Mouse (Mus musculus): ENCODE measurements around the gene Fes. TPM values are rescaled to one million over a fixed set of nuclear protein-coding genes. Genes with fewer than 3 reads are reported as not detected.

Fes gene
- polyA plus RNA-seq, 1 experiment from 2014 or later = 3.7 TPM

DNA sequence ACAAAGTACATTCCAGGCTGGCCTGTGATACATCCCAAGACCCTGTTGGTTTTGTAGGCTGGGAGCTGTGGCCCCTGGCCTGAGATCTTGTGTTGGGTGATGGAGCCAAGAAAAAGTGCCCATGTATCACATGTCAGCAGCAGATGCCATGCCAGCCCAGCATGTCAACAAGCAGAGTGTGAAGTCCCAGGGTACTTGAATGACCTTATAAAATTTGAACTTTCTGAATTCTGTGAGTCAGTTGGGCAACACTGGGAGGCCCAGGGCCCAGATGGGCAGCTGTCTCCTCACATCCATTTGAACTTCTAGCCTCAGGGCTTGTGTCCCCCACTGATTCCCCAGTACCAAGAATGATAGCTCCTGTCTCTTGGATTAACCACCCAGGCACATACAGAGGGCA lies 29.9 kb upstream of the Fes start:
- no peak overlapping the region for H3K9ac ChIP-seq
- no peak overlapping the region for H3K27ac ChIP-seq (replicated peaks)
- H3K9me3 ChIP-seq = no peaks in the 10 kb centered on the region
- no peaks in the 10 kb centered on the region for H3K36me3 ChIP-seq
- H3K4me2 ChIP-seq = no peak overlapping the region
- no peaks in the 10 kb centered on the region for H3K27me3 ChIP-seq
- H3K4me1 ChIP-seq (replicated peaks) = no peaks in the 10 kb centered on the region
- ATAC-seq (ENCODE audit: low FRiP score, low read depth) = no peak
- H3K4me3 ChIP-seq = no peak overlapping the region

- no peak for ATAC-seq (ENCODE audit: low FRiP score, low read depth)
- Histone ChIP-seq H3K4me1 (replicated peaks) (no peaks in the 10 kb centered on the region), H3K4me2 (no peak overlapping the region), H3K9me3 (no peaks in the 10 kb centered on the region), H3K4me3 (no peak overlapping the region), H3K36me3 (no peaks in the 10 kb centered on the region), H3K27me3 (no peaks in the 10 kb centered on the region), H3K27ac (replicated peaks) (no peak overlapping the region), H3K9ac (no peak overlapping the region)
- WGBS = 91% methylated on average over 7 of the region's 7 CpGs
Observed at GRCm38 (mm10) chr7:80416969-80417368, 29.2 kb upstream of the Fes start.

DNA sequence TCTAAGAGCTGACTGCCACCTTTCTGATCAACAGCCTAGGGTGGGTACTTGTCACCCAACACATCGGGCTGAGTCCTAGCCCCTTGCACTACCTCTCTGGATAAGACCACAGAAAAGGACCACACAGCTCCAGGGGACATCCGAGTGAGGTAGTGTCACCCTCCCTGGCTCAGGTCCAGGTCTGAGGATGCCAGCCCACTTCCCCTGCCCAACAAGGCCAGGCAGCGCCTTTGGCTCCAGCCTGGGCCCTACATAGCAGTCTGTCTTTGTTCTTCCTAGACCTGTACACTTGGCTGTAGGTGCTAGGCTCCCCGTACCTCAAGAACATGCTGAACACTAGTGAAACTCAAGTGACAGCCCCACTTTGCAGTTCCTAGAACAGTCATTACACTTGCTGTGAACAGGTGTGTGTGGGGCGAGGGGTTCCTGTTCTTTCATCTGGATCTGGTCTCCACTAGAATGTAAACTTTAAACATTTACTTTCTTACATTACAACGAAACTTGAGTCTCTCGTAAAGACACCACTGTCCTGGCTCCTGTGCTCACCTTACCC lies 26.6 kb upstream of the Fes start:
- no peaks in the 10 kb centered on the region for H3K4me1 ChIP-seq (replicated peaks)
- no peaks in the 10 kb centered on the region for H3K36me3 ChIP-seq
- H3K9me3 ChIP-seq = no peaks in the 10 kb centered on the region
- no peak overlapping the region for H3K4me3 ChIP-seq
- no peak overlapping the region for H3K27ac ChIP-seq (replicated peaks)
- no peak overlapping the region for H3K9ac ChIP-seq
- 88% methylated on average over 7 of the region's 7 CpGs for WGBS
- no peak for ATAC-seq (ENCODE audit: low FRiP score, low read depth)
- H3K27me3 ChIP-seq = no peaks in the 10 kb centered on the region
- H3K4me2 ChIP-seq = no peak overlapping the region

- no peaks in the 10 kb centered on the region for H3K4me1 ChIP-seq (replicated peaks)
- H3K4me2 ChIP-seq = no peak overlapping the region
- no peak overlapping the region for H3K4me3 ChIP-seq
- H3K9me3 ChIP-seq = no peaks in the 10 kb centered on the region
- H3K27me3 ChIP-seq = no peaks in the 10 kb centered on the region
- no peak overlapping the region for H3K27ac ChIP-seq (replicated peaks)
- no peak overlapping the region for H3K9ac ChIP-seq
- peak; percentile 54; the same call in 1 of the 2 replicates for ATAC-seq (ENCODE audit: low FRiP score, low read depth)
- 78% methylated on average over 9 of the region's 9 CpGs for WGBS
- no peaks in the 10 kb centered on the region for H3K36me3 ChIP-seq
Observed at GRCm38 (mm10) chr7:80413512-80414302, 26.0 kb upstream of the Fes start.

- 71% methylated on average over 5 of the region's 5 CpGs for WGBS
Observed at GRCm38 (mm10) chr7:80412781-80413180, 25.0 kb upstream of the Fes start.

DNA sequence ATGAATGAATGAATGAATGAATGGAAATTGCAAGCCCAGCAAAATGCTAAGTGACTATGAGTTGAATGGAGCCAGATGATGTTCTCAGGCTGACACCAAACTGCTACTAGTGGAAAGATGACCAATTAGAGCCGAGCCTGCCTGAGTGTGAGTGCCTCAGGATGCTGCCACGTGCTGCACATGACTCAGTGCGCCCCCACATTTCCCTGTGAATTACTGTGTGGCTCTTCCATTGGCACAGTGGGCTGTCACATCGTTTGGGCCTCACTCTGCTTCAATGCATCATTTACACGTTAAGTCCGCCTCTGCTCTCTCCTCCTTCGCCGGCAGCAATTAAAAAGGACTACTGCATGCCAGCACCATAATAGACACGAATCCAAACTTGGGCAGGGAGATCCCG lies 24.5 kb upstream of the Fes start:
- no peaks in the 10 kb centered on the region for H3K27me3 ChIP-seq
- no peak overlapping the region for H3K4me2 ChIP-seq
- WGBS = 60% methylated on average over 10 of the region's 10 CpGs
- no peak overlapping the region for H3K9ac ChIP-seq
- no peak for ATAC-seq (ENCODE audit: low FRiP score, low read depth)
- no peaks in the 10 kb centered on the region for H3K9me3 ChIP-seq
- H3K27ac ChIP-seq (replicated peaks) = no peak overlapping the region
- no peaks in the 10 kb centered on the region for H3K4me1 ChIP-seq (replicated peaks)
- no peaks in the 10 kb centered on the region for H3K36me3 ChIP-seq
- H3K4me3 ChIP-seq = no peak overlapping the region

More at GRCm38 (mm10) chr7:80412781-80413180, 25.0 kb upstream of the Fes start:
- Histone ChIP-seq H3K27ac (replicated peaks) (no peak overlapping the region), H3K4me3 (no peak overlapping the region), H3K27me3 (no peaks in the 10 kb centered on the region), H3K4me1 (replicated peaks) (no peaks in the 10 kb centered on the region), H3K9me3 (no peaks in the 10 kb centered on the region), H3K4me2 (no peak overlapping the region), H3K9ac (no peak overlapping the region), H3K36me3 (no peaks in the 10 kb centered on the region)
- ATAC-seq (ENCODE audit: low FRiP score, low read depth) = no peak

DNA sequence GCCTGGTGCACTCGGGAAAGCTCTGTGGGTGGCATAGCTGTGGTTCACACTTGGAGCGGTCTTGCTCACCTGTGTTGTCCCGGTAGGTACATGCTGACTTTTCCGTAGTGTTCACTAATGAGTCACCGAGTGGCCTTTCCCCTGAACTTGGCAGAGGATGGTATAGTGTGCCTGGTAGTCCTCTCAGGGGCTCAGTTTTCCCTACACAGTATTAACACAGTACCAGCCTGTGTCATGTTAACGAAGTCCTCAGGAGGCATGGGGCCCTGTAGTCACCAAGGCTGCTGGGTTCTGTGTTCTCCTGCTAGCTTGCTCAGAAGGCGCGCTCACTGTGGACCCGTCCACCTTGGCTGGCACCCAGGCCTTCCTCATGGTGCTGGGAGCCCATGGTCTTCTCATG lies 22.6 kb upstream of the Fes start:
- H3K36me3 ChIP-seq = no peaks in the 10 kb centered on the region
- H3K4me3 ChIP-seq = no peak overlapping the region
- H3K4me1 ChIP-seq (replicated peaks) = no peaks in the 10 kb centered on the region
- no peaks in the 10 kb centered on the region for H3K27me3 ChIP-seq
- 77% methylated on average over 9 of the region's 9 CpGs for WGBS
- H3K27ac ChIP-seq (replicated peaks) = no peak overlapping the region
- H3K9me3 ChIP-seq = no peaks in the 10 kb centered on the region
- H3K9ac ChIP-seq = no peak overlapping the region
- no peak overlapping the region for H3K4me2 ChIP-seq
- ATAC-seq (ENCODE audit: low FRiP score, low read depth) = no peak

- Histone ChIP-seq H3K4me1 (replicated peaks) (peaks cover 9% of the 10 kb centered on the region), H3K4me2 (no peak overlapping the region), H3K9ac (no peak overlapping the region), H3K36me3 (no peaks in the 10 kb centered on the region), H3K27ac (replicated peaks) (no peak overlapping the region), H3K9me3 (no peaks in the 10 kb centered on the region), H3K4me3 (no peak overlapping the region), H3K27me3 (no peaks in the 10 kb centered on the region)
- no peak for ATAC-seq (ENCODE audit: low FRiP score, low read depth)
- whole genome bisulfite sequencing = 82% methylated on average over 9 of the region's 9 CpGs
Observed at GRCm38 (mm10) chr7:80407712-80408111, 20.0 kb upstream of the Fes start.

DNA sequence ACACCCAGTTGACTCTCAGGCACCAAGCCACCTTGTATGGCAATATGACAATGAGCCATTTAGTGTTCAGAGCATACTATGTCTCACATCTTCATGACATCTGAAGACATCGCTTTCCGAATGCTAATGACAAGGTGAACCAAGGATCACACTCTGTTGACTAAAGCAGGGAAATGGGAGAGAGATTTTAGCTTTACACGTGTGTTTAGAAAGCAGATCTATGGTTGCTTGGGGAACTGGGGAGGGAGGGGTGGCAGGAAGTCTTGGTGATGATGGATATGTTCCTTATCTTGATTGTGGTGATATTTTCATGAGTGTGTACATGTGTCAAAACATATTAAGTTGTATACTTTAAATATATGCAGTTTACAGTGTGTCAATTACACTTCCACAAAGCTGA lies 18.4 kb upstream of the Fes start:
- Histone ChIP-seq H3K9ac (no peak overlapping the region), H3K4me2 (no peak overlapping the region), H3K9me3 (no peaks in the 10 kb centered on the region), H3K27ac (replicated peaks) (no peak overlapping the region), H3K36me3 (no peaks in the 10 kb centered on the region), H3K27me3 (no peaks in the 10 kb centered on the region), H3K4me3 (no peak overlapping the region), H3K4me1 (replicated peaks) (peaks cover 16% of the 10 kb centered on the region)
- no peak for ATAC-seq (ENCODE audit: low FRiP score, low read depth)
- 89% methylated on average over 3 of the region's 3 CpGs for WGBS

- Histone ChIP-seq H3K4me2 (no peak within 1 kb of the TSS), H3K4me1 (replicated peaks) (peaks cover 26% of the 10 kb centered on the region), H3K36me3 (no peaks in the 10 kb centered on the region), H3K9ac (no peak within 1 kb of the TSS), H3K27ac (replicated peaks) (no peak within 1 kb of the TSS), H3K9me3 (no peaks in the 10 kb centered on the region), H3K4me3 (no peak within 1 kb of the TSS), H3K27me3 (no peaks in the 10 kb centered on the region)
- no peak for ATAC-seq (ENCODE audit: low FRiP score, low read depth)
- WGBS = 79% methylated on average over 9 of the region's 9 CpGs
Observed at GRCm38 (mm10) chr7:80405188-80405695, 17.5 kb upstream of the Fes start, which contains the start of gene Furin. Gene Furin (minus strand): TSS chr7:80405436.

- H3K27me3 ChIP-seq = no peaks in the 10 kb centered on the region
- no peak overlapping the region for H3K27ac ChIP-seq (replicated peaks)
- no peak for ATAC-seq (ENCODE audit: low FRiP score, low read depth)
- no peaks in the 10 kb centered on the region for H3K36me3 ChIP-seq
- no peak overlapping the region for H3K4me3 ChIP-seq
- H3K4me1 ChIP-seq (replicated peaks) = peaks cover 33% of the 10 kb centered on the region
- no peaks in the 10 kb centered on the region for H3K9me3 ChIP-seq
- no peak overlapping the region for H3K4me2 ChIP-seq
- WGBS = 69% methylated on average over 7 of the region's 7 CpGs
- H3K9ac ChIP-seq = no peak overlapping the region
Observed at GRCm38 (mm10) chr7:80404101-80404894, 16.6 kb upstream of the Fes start.

DNA sequence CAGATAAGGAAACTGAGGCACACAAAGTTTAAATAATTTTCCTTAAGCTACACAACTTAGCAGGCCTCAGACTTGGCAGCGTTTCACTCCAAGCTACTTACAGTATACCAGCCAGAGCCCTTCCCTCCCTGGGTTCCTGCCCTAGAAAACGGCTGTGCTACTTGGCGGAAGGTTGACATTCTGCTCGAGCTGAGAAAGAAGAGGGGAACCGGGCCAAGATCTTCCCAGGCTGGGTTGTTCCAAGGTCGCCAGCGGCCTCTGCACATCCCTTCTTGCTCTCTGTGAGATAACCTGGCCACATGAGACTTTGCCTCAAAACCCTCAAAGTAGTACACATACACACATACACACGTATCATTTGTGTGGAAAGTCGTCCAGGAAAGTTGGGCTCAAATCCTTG lies 15.8 kb upstream of the Fes start:
- no peak overlapping the region for H3K27ac ChIP-seq (replicated peaks)
- peaks cover 41% of the 10 kb centered on the region for H3K4me1 ChIP-seq (replicated peaks)
- 43% methylated on average over 9 of the region's 9 CpGs for WGBS

More for the DNA sequence above, 15.8 kb upstream of the Fes start:
- no peaks in the 10 kb centered on the region for H3K36me3 ChIP-seq
- H3K27me3 ChIP-seq = no peaks in the 10 kb centered on the region
- H3K4me2 ChIP-seq = peak overlapping the region; percentile 82
- peak overlapping the region; percentile 89 for H3K4me3 ChIP-seq
- no peak for ATAC-seq (ENCODE audit: low FRiP score, low read depth)
- H3K9me3 ChIP-seq = no peaks in the 10 kb centered on the region
- no peak overlapping the region for H3K9ac ChIP-seq

Measured in hindbrain, embryonic 15.5 days (tissue).